Mouse (Mus musculus): ENCODE data around the gene Cep162.

Gene Cep162

DNA sequence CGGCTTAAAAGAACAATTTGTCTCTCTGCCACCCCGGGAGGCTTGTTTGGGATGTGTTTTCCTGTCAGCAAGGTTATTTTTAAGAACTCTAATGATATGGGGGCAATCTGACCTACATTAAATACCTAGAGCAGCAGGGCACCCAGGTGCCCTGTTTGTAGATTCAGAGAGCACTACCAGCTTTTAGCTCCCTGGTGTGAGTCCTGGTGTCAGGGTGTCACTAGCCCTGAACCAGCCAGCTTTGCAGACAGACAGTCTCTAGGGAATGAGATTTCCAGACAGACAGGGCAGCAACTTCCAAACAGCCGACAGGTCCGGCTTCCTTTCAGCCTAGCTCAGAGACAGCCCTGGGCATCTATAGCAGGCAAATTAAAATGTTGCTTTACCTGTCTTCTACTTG is 92.8 kb downstream of the Cep162 start:
- no peak for DNase-seq (ENCODE audit: low read depth, low spot score)

DNA sequence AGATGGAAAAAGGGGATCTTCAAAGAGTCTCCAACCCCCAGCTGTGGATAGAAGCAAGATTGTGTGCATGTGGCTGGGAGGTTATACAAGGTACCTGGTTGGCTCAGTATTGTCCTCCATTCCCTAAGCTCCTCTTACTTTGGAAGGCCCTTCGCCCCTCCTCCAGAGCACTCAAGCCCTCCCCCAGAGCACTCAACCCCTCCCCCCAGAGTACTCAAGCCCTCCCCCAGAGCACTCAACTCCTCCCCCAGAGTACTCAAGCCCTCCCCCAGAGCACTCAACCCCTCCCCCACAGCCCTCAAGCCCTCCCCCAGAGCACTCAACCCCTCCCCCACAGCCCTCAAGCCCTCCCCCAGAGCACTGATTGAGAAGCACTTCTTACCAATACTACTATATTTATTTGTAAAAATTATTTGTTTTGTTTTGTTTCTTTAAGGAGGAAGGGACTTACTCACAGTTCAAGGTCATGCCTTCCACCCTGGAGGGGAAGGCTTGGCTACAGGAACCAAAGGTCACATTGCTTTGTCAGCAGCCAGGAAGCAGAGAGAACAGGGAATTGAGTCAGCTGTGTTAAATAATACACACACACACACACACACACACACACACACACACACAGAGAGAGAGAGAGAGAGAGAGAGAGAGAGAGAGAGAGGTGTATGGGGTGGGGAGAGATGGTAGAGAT is 102.6 kb downstream of the Cep162 start:
- DNase-seq (ENCODE audit: low read depth, low spot score), result no peak

DNA sequence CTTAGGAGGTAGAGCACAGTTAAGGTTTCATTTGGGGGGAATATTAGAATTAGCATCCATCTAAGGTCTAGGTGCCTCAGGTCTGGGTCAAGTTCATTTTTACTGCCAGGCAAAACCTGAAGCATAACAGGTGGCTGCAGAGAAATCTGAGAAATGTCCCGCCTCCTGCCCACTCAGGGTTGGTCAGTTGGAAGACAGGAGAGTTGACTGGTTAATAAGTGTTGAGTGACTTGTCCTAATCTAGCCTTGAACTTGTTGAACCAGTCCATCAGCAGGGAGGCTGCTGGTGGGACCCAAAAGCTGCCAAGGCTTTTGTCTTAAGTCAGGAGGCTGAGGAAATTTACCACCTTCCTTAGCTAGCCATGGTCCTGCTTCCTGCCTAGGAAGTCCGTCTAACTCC is 107.4 kb downstream of the Cep162 start:
- DNase-seq (ENCODE audit: low read depth, low spot score), result no peak

DNA sequence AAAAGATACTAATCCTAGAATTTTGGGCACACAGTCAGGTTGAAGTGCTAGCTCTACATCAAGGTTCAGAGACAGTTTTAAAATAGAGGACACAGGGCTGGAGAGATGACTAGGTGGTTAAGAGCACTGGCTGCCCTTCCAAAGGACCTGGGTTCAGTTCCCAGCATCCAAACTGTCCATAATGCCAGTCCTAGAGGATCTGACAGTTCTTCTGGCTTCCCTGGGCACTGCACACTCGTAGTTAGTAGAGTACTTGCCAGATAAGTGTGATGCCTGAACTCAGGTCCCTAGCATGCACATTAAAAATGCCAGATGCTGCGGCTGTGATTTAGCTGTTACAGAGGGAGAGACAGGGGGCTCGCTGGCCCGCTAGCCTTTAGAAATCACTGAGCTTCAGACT is 108.9 kb downstream of the Cep162 start:
- DNase-seq (ENCODE audit: low read depth, low spot score), result no peak

DNA sequence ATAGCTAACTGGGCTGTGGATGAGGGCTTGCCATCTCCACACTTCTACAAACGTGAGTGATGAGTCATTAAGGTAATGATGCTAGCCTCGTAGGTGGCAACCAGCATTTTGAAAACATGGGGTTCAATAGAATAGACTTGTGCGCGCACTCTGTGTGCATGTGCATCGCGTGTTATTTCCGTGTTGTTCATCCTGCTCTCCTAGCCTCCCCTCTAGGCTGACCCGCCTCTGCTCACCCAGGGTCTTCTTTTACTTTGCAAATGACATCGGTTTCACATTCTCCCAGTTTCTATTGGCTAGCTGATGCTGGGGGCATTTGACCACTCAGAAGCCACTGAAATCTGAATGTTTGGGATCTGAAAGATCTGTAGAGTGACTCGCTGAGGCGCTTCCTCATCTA is 109.7 kb downstream of the Cep162 start:
- DNase-seq (ENCODE audit: low read depth, low spot score), result no peak

DNA sequence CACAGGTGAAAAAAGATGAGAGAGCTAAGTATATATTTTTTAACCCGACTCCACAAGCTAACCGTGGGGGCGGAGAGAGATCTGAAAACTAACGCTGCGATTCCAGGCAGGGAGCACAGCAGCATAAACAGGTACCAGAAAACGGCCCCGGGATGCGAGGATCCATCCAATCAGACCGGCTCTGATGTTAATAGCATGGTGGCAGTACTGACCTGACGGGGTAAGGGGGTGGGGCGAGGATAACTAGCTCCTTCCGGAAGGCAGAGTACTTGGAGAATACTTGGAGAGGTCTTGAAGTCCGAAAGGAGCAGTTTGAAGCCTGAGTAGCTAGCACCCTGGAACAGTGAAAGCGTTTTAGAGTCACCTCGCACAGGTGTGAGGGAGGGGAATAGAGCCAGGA is 110.2 kb downstream of the Cep162 start:
- DNase-seq (ENCODE audit: low read depth, low spot score), result no peak

DNA sequence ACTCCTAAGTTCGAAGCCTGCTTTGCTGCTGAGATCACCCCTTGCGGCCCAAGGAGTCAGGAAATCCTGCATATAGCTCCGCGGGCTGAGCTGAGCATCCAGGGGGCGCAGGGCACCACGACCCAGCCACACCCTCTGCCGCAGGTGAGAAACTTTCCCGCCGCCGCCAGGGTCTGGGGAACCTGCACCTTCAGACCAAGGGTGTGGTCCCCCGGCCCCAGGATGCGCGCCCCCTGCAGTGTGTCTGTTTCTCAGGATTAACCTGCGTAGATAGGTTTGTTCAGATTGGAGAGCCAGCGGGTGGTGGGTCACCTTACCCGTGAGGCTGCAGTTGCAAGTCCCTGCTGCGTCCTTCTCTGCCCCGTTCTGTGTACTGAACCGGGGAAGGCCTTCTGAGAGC is 110.8 kb downstream of the Cep162 start:
- no peak for DNase-seq (ENCODE audit: low read depth, low spot score)

DNA sequence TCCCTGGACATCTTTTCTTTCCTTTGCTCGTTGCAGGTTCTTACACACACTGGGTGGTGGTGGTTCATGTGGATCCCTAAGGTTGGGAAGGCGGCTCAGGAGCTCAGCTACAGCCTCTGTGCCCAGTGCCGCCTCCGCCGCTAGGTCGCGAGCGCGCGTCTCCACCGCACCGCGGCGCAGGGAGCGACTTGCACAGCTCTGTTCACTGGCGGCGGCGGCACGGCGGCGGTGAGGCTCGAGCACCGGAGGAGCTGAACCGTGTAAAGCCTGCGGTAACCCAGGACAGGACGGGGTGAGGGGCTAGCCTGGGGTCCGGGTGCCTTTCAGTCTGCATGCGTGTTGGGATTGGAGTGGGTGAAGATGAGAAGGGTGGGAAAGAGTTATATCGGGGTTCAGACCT is 111.2 kb downstream of the Cep162 start, which contains the start of gene Mrap2:
TSS of gene Mrap2 (plus strand) at position 201 of the 400 bp plus-strand sequence.
- peak; percentile 47 for DNase-seq (ENCODE audit: low read depth, low spot score)

DNA sequence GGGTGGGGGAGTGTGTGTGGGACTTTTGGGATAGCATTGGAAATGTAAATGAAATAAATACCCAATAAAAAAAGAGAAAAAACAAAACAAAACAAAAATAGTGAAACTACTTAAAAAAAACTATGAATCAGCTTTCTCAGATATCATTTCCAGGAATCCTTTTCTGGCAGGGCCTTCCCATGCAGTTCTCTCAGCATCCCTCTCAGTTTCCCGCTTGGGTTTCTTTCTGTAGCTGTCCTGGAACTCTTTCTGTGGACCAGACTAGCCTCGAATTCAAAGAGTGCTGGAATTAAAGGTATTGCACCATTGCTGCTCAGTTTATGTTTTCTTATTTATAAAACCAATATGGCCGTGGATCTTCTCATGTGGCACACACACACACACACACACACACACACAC is 112.3 kb downstream of the Cep162 start:
- DNase-seq (ENCODE audit: low read depth, low spot score), result no peak
